Mouse (Mus musculus) liver, postnatal 0 days (tissue): Measurements from ENCODE around the gene Raver2.

Source experiments
- CTCF ChIP-seq: sonication (generic); IDR thresholded peaks from 2 replicates; pipeline ENCODE4 v1.5.1; 2016; ENCODE audit warnings: antibody characterized with exemption, low read depth
- EP300 ChIP-seq: IDR thresholded peaks from 2 replicates; pipeline ENCODE4 v1.6.1; 2016; ENCODE audit warnings: antibody characterized with exemption, low read depth, mild to moderate bottlenecking

DNA sequence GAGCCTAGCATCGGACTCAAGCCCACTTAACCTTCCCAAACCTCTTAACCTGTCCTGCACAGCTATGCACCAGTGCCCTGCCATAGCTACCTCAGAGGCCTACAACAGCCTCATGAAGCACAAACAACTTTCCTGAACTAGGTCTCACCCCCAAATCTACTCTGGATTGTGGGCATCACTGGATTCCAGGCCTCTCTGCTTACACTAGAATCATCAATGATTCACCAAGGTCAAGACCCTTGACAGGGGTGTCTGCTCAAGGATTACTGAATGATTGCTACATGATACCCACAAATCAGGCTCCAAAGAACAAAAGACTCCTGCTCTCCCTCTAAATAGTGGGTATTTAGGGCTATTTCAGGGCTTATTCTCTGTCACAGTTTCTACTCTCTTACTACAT, 92.0 kb downstream of the Raver2 start:
- TF ChIP-seq EP300: no peak
- no peak for TF ChIP-seq CTCF
